Mouse (Mus musculus) neural tube, embryonic 14.5 days (tissue): ENCODE measurements at regions not wholly inside any gene's neighbourhood (a gene's known extent, or its start where the extent isn't known, plus 50 kb on each side); places are given as distances from the start of the nearest gene placed in this dataset.

Experiments
- ATAC-seq: fragments of 200-750 bp; cut with Nextera tagmentation; 2 replicates; pipeline ENCODE4 v1.8.0; 2017; ENCODE audit warnings: low read depth, mild to moderate bottlenecking, moderate TSS enrichment, moderate library complexity
- H3K27ac ChIP-seq: fragments of 300-500 bp; sonication (generic); 2 replicates; pipeline ENCODE4 v1.5.1; 2014; ENCODE audit warnings: low read depth, mild to moderate bottlenecking, control low read depth, low read length, moderate library complexity, mixed read lengths
- H3K27me3 ChIP-seq: fragments of 300-500 bp; sonication (generic); 2 replicates; pipeline ENCODE4 v1.6.1; 2014; ENCODE audit warnings: low read length; ENCODE audit not compliant: control insufficient read depth, insufficient read depth
- H3K36me3 ChIP-seq: fragments of 300-500 bp; sonication (generic); 2 replicates; pipeline ENCODE4 v1.6.1; 2014; ENCODE audit warnings: low read length, mixed read lengths; ENCODE audit not compliant: control insufficient read depth, insufficient read depth
- H3K4me1 ChIP-seq: fragments of 300-500 bp; sonication (generic); 2 replicates; pipeline ENCODE4 v1.6.1; 2014; ENCODE audit warnings: low read length; ENCODE audit not compliant: control insufficient read depth, insufficient read depth
- H3K4me2 ChIP-seq: fragments of 300-500 bp; sonication (generic); 2 replicates; pipeline ENCODE4 v1.6.1; 2014; ENCODE audit warnings: mild to moderate bottlenecking, low read depth, low read length, control low read depth
- H3K4me3 ChIP-seq: fragments of 300-500 bp; sonication (generic); 2 replicates; pipeline ENCODE4 v1.5.1; 2014; ENCODE audit warnings: low read depth, low read length, control low read depth, mixed read lengths
- H3K9ac ChIP-seq: fragments of 300-500 bp; sonication (generic); replicated peaks from 2 replicates; pipeline ENCODE4 v1.6.1; 2014; ENCODE audit warnings: low read depth, mild to moderate bottlenecking, control low read depth, low read length, mixed read lengths
- H3K9me3 ChIP-seq: fragments of 300-500 bp; sonication (generic); 2 replicates; pipeline ENCODE4 v1.6.1; 2016; ENCODE audit warnings: low read length; ENCODE audit not compliant: control insufficient read depth
- WGBS: fragments of 180-500 bp; shearing (Covaris S2); extraction: QIAGEN DNeasy Blood & Tissue Kit; methylation state at CpG from one replicate; pipeline ENCODE4 v1.1.7; 2014; 5-methylcytosine and 5-hydroxymethylcytosine counted together

- Histone ChIP-seq H3K4me3 (no peak overlapping the region), H3K4me2 (no peak overlapping the region), H3K36me3 (no peaks in the 10 kb centered on the region), H3K27me3 (no peaks in the 10 kb centered on the region), H3K4me1 (no peaks in the 10 kb centered on the region), H3K9me3 (no peaks in the 10 kb centered on the region), H3K9ac (no peak overlapping the region), H3K27ac (no peak overlapping the region)
- ATAC-seq = no peak
- WGBS = 59% methylated on average over 1 of the region's 1 CpGs
Observed at GRCm38 (mm10) chr3:42449575-42449974, 707.2 kb downstream of the D3Ertd751e start.

- no peak overlapping the region for H3K27ac ChIP-seq
- no peaks in the 10 kb centered on the region for H3K36me3 ChIP-seq
- ATAC-seq = no peak
- H3K9ac ChIP-seq = no peak overlapping the region
- no peaks in the 10 kb centered on the region for H3K9me3 ChIP-seq
- H3K4me2 ChIP-seq = no peak overlapping the region
- no peak overlapping the region for H3K4me3 ChIP-seq
- no peaks in the 10 kb centered on the region for H3K4me1 ChIP-seq
- H3K27me3 ChIP-seq = no peaks in the 10 kb centered on the region
Observed at GRCm38 (mm10) chr3:42464353-42464752, 721.9 kb downstream of the D3Ertd751e start.

GRCm38 (mm10) chr3:42467125-42467524 lies 724.7 kb downstream of the D3Ertd751e start:
- Histone ChIP-seq H3K4me1 (no peaks in the 10 kb centered on the region), H3K27ac (no peak overlapping the region), H3K27me3 (no peaks in the 10 kb centered on the region), H3K36me3 (no peaks in the 10 kb centered on the region), H3K4me3 (no peak overlapping the region), H3K9me3 (no peaks in the 10 kb centered on the region), H3K9ac (no peak overlapping the region), H3K4me2 (no peak overlapping the region)
- WGBS = 82% methylated on average over 6 of the region's 6 CpGs
- no peak for ATAC-seq

GRCm38 (mm10) chr3:42514922-42515593 lies 772.6 kb downstream of the D3Ertd751e start:
- ATAC-seq = peak; percentile 56; the same call in 1 of the 2 replicates
- Histone ChIP-seq H3K9me3 (no peaks in the 10 kb centered on the region), H3K27me3 (no peaks in the 10 kb centered on the region), H3K36me3 (no peaks in the 10 kb centered on the region), H3K27ac (no peak overlapping the region), H3K4me2 (no peak overlapping the region), H3K9ac (no peak overlapping the region), H3K4me1 (no peaks in the 10 kb centered on the region), H3K4me3 (no peak overlapping the region)
- WGBS = 55% methylated on average over 3 of the region's 3 CpGs

- no peak for ATAC-seq
- Histone ChIP-seq H3K4me2 (no peak overlapping the region), H3K27me3 (no peaks in the 10 kb centered on the region), H3K36me3 (no peaks in the 10 kb centered on the region), H3K9ac (no peak overlapping the region), H3K4me3 (no peak overlapping the region), H3K9me3 (no peaks in the 10 kb centered on the region), H3K27ac (no peak overlapping the region), H3K4me1 (no peaks in the 10 kb centered on the region)
- WGBS = 72% methylated on average over 2 of the region's 2 CpGs
Observed at GRCm38 (mm10) chr3:42516286-42516685, 773.9 kb downstream of the D3Ertd751e start.

- Histone ChIP-seq H3K4me3 (no peak overlapping the region), H3K27ac (no peak overlapping the region), H3K4me2 (no peak overlapping the region), H3K27me3 (no peaks in the 10 kb centered on the region), H3K9ac (no peak overlapping the region), H3K4me1 (no peaks in the 10 kb centered on the region), H3K9me3 (no peaks in the 10 kb centered on the region), H3K36me3 (no peaks in the 10 kb centered on the region)
- ATAC-seq = no peak
- 60% methylated on average over 4 of the region's 4 CpGs for WGBS
Observed at GRCm38 (mm10) chr3:42531397-42531796, 789.0 kb downstream of the D3Ertd751e start.

GRCm38 (mm10) chr3:42566731-42567130 lies 824.3 kb downstream of the D3Ertd751e start:
- Histone ChIP-seq H3K4me3 (no peak overlapping the region), H3K4me2 (no peak overlapping the region), H3K4me1 (no peaks in the 10 kb centered on the region), H3K9ac (no peak overlapping the region), H3K36me3 (no peaks in the 10 kb centered on the region), H3K9me3 (no peaks in the 10 kb centered on the region), H3K27ac (no peak overlapping the region), H3K27me3 (no peaks in the 10 kb centered on the region)
- ATAC-seq = no peak
- 91% methylated on average over 1 of the region's 1 CpGs for WGBS

GRCm38 (mm10) chr3:42570364-42571024 lies 828.1 kb downstream of the D3Ertd751e start:
- Histone ChIP-seq H3K9ac (no peak overlapping the region), H3K27me3 (no peaks in the 10 kb centered on the region), H3K36me3 (no peaks in the 10 kb centered on the region), H3K27ac (no peak overlapping the region; the same call in 1 of the 2 replicates), H3K4me2 (no peak overlapping the region), H3K4me3 (no peak overlapping the region), H3K9me3 (no peaks in the 10 kb centered on the region), H3K4me1 (no peaks in the 10 kb centered on the region)
- 47% methylated on average over 3 of the region's 3 CpGs for WGBS
- peak; percentile 63; the same call in 1 of the 2 replicates for ATAC-seq

- Histone ChIP-seq H3K9me3 (no peaks in the 10 kb centered on the region), H3K4me3 (no peak overlapping the region), H3K36me3 (no peaks in the 10 kb centered on the region), H3K4me1 (no peaks in the 10 kb centered on the region), H3K4me2 (no peak overlapping the region), H3K27me3 (no peaks in the 10 kb centered on the region), H3K9ac (no peak overlapping the region), H3K27ac (no peak overlapping the region)
- WGBS = 13% methylated on average over 3 of the region's 3 CpGs
- ATAC-seq = no peak
Observed at GRCm38 (mm10) chr3:42571877-42572459, 829.6 kb downstream of the D3Ertd751e start.
